Mouse (Mus musculus): Measurements from ENCODE around the gene Fam20b. TPM values are rescaled to one million over a fixed set of nuclear protein-coding genes. Genes with fewer than 3 reads are reported as not detected.
"Not testable (repeated sequence)": the region's sequence is repeated elsewhere in the genome, so short reads cannot be mapped to it uniquely, and the experiment has no call there.

Gene Fam20b
- total RNA-seq, 2 experiments from 2014 or later = 82.7 to 83.8 TPM

DNA sequence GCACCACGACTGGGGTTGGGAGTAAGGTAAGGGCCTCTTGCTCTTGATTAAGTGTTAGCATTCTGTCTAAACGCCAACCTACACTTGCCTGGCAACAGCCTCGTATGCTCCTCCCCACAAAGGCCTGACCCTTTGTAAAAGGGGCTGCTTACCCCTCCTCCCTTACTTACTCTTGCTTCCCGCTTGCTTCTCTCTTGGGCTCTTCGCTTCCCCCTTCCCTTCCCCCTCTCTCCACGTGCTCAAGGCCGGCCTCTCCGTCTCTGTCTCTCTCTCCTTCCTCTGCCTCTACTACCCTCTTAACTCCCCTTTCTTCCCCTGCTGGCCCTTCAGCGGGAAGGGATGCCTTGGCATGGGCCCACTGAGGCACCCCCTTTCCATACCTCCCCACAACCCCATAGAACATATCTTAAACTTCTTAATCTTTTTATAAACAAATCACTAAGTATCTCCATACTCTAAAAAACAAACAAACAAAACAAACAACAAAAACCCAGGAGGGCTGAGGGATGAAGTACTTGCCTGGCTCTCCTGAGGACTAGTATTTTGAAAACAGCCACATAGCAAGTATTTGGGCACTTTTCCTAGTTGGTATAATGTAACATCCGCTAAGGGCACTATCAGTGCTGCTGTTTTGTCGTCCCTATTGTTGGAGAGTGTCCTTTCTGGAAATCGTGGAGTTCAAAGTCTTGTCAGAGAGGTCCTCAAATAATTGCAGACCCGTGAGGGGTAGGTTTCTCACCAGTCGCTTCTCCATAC is 46.0 kb downstream of the Fam20b start:
- DNase-seq (ENCODE audit: low spot score in 2 of 2) = no peak

- no peak for DNase-seq (ENCODE audit: low spot score in 2 of 2)
These were observed 47.0 kb downstream of the Fam20b start for GRCm38 (mm10) chr1:156671921-156672320.

GRCm38 (mm10) chr1:156669208-156669983 is 49.5 kb downstream of the Fam20b start:
- DNase-seq (ENCODE audit: low spot score in 2 of 2) = no peak

DNA sequence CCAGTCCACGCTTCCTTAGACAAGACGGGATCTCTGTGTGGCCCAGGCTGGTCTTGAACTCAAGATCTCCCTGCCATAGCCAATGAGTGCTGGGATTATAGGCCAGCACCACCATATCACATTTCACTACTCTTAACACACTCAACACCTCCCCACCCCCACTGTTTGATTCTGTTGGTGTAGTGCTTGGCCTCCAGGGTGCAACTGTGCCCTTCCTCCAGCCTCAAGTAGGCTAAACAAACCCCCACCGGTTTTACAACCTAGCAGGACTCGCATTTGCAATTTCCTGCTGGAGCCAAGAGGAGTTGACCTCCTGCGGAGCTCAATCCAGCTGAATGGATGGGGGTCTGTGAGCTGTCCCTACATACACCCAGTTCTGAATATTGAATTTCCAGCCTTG is 50.3 kb downstream of the Fam20b start:
- no peak for DNase-seq (ENCODE audit: low spot score in 2 of 2)

DNA sequence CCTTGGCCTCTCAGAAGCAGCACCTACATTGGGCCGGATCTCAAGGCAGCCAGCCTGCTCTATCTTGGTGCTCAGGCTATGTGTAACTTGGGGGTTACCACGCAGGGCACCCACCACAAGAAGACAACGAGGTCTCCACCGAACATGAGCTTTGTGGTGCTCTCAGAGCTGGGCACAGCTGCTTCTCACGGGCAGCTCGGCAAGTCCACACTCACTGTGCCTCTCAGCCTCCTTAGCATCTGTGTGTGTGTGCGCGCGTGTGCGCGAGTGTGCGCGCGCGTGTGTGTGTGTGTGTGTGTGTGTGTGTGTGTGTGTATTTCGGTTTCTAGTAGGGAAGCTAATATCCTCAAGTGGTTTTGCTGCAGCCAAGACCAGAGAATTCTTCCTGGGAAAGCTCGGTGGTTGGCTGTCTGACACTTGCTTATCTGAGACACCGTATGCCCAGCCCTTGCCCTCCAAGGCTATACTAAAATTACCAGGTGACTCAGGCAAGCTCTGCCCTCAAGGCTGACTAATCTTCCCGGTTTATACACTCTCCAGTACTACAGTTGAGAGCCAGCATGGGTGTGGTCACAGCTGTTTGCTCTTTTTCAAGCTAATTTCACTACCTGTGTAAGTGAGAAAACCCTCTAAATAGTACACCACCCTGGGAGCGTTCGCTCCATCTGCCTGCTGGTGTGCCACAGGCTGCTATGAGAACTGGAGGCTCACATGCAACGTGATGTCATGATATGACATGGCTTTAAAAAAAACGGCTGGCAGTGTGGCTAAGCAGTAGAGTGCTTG is 51.6 kb downstream of the Fam20b start:
- no peak for DNase-seq (ENCODE audit: low spot score in 2 of 2)

GRCm38 (mm10) chr1:156665777-156666176 is 53.1 kb downstream of the Fam20b start:
- DNase-seq (ENCODE audit: low spot score in 2 of 2) = no peak

DNA sequence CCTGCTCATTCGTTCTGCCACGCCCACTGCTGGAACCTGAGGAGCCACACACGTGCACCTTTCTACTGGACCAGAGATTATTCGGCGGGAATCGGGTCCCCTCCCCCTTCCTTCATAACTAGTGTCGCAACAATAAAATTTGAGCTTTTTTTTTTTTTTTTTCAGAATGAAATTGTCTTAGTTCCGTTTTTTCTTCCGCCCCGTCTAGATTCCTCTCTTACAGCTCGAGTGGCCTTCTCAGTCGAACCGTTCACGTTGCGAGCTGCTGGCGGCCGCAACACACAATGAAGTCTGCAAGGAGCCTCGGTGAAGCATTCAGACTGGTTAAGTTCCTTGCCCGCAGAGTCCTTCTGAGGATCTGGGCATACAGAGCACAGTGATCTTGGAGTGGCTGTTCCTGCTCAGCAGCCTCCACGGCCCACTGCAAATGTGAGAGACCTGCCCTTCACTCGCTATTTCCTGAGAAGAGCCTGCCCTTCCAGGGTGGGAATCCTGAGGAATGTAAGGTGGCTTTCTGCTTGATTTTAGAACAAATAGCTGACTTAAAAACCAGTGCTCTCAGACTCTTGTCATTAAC is 58.1 kb downstream of the Fam20b start:
- not testable (repeated sequence) for DNase-seq (ENCODE audit: low spot score in 2 of 2)

- no peak for DNase-seq (ENCODE audit: low spot score in 2 of 2)
These were observed 58.8 kb downstream of the Fam20b start for GRCm38 (mm10) chr1:156659906-156660659.

DNA sequence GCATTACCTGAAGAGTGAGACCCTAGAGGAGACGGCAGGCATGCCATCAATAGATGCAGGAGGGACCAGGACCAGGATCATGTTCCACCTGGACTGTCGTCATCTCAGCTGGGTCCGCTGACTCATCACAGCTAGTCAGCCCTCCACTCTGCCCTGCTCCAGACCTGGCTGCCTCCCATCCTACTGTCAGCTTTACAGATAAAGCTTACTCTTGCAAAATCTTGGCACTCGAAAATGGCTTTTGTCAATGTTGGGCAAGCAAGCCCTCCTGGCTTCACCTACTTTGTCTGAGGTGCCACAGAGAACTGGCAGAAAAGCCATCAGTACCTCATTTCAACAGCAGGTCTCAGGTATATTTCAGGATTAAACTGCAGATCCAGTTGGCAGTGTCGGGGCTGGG is 60.2 kb downstream of the Fam20b start:
- no peak for DNase-seq (ENCODE audit: low spot score in 2 of 2)

- DNase-seq (ENCODE audit: low spot score in 2 of 2) = no peak
These were observed 61.4 kb downstream of the Fam20b start for GRCm38 (mm10) chr1:156657523-156657922.

- DNase-seq (ENCODE audit: low spot score in 2 of 2) = no peak
These were observed 64.0 kb downstream of the Fam20b start for GRCm38 (mm10) chr1:156654735-156655530.

GRCm38 (mm10) chr1:156652189-156652822 is 66.6 kb downstream of the Fam20b start:
- DNase-seq (ENCODE audit: low spot score in 2 of 2) = no peak

DNA sequence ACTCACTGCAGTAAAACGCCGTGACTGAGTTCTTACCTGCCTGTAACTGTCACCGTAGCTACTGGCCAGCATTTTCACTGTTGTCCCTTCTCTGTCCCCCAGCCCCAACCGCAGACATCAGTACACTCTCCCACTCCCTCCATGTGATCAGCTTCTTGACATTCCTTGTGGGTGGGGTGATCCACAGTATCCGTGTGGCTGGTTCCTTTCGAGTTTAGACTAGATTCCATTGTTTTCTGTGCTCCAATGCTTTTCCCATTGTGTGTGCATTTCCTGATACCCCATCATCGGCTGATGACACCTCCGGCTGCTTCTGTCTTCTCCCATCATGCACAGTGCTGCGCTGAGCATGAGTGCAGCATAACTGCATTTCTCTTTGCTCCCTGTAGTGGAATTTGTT is 68.3 kb downstream of the Fam20b start:
- DNase-seq (ENCODE audit: low spot score in 2 of 2) = no peak

- DNase-seq (ENCODE audit: low spot score in 2 of 2) = no peak
These were observed 70.2 kb downstream of the Fam20b start for GRCm38 (mm10) chr1:156648705-156649104.

GRCm38 (mm10) chr1:156645971-156646370 is 72.9 kb downstream of the Fam20b start:
- no peak for DNase-seq (ENCODE audit: low spot score in 2 of 2)

GRCm38 (mm10) chr1:156644780-156645523 is 73.9 kb downstream of the Fam20b start:
- DNase-seq (ENCODE audit: low spot score in 2 of 2) = no peak

DNA sequence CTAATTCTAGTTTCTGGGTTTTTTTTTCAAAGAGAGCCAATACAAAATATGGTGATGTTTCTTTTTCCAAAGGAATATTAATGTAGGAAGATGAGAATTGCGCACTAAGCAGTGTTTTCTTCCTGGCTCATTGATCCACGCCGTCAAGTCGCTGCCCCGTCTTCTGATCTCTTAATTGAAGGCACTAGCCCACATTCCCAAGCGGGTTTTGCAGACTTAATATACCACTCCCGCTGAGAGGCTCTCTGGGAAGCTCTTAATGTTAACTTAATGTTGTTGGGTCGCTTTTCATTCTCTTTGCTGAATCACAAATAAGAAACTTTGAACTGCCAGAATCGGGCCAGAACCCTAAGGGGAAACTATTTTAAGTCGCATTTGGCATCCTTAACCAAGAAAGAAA is 74.8 kb downstream of the Fam20b start:
- no peak for DNase-seq (ENCODE audit: low spot score in 2 of 2)

DNA sequence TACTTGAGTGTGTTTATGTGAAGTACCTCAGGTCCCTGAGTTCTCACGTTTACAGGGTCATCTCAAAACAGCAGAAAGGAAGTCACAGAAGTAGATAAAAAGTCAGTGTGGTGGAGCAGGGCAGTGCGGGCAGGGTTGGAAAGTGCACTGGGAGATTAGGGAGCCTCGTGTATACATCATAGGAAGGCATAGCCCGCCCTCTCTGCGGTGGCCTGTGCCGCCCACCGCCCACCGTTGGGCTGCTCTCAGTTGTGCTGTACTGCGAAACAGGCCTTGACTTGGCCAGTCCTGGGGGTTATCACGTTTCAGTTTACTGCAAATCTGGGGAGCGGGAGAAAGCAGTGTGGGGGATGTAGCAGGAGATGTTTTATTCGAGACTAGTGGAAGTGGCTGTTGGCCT is 76.1 kb downstream of the Fam20b start:
- DNase-seq (ENCODE audit: low spot score in 2 of 2) = no peak

- DNase-seq (ENCODE audit: low spot score in 2 of 2) = no peak
These were observed 77.1 kb downstream of the Fam20b start for GRCm38 (mm10) chr1:156641808-156642207.
